Mouse (Mus musculus): ENCODE results near the gene Stard7. TPM values are rescaled to one million over a fixed set of nuclear protein-coding genes. Genes with fewer than 3 reads are reported as not detected.
"Not testable (repeated sequence)": the region's sequence is repeated elsewhere in the genome, so short reads cannot be mapped to it uniquely, and the experiment has no call there.

Gene Stard7
- polyA plus RNA-seq, 1 experiment from 2014 or later, result 72.7 TPM

- Histone ChIP-seq H3K4me1 (ENCODE audit: control insufficient read depth, insufficient read depth, low read length) (no peaks in the 10 kb centered on the region), H3K9me3 (ENCODE audit: control insufficient read depth, low read depth, low read length) (no peaks in the 10 kb centered on the region), H3K27me3 (ENCODE audit: control insufficient read depth, insufficient read depth, low read length) (no peaks in the 10 kb centered on the region), H3K36me3 (ENCODE audit: control insufficient read depth, insufficient read depth, low read length) (peaks cover 40% of the 10 kb centered on the region), H3K4me2 (replicated peaks; ENCODE audit: low read depth, low read length) (no peak overlapping the region), H3K9ac (replicated peaks; ENCODE audit: low read depth, low read length) (no peak overlapping the region), H3K27ac (ENCODE audit: low read length) (no peak overlapping the region), H3K4me3 (ENCODE audit: low read depth, low read length) (no peak overlapping the region)
- no peak for ATAC-seq (ENCODE audit: insufficient number of reproducible peaks, insufficient read depth, low FRiP score, low read depth)
- 92% methylated on average over 7 of the region's 7 CpGs for WGBS
Observed at GRCm38 (mm10) chr2:127297001-127297805, 27.2 kb downstream of the Stard7 start.

GRCm38 (mm10) chr2:127298056-127298455 lies 28.0 kb downstream of the Stard7 start:
- H3K4me2 ChIP-seq (replicated peaks; ENCODE audit: low read depth, low read length), result no peak overlapping the region
- no peaks in the 10 kb centered on the region for H3K27me3 ChIP-seq (ENCODE audit: control insufficient read depth, insufficient read depth, low read length)
- no peak for ATAC-seq (ENCODE audit: insufficient number of reproducible peaks, insufficient read depth, low FRiP score, low read depth)
- H3K36me3 ChIP-seq (ENCODE audit: control insufficient read depth, insufficient read depth, low read length), result peaks cover 37% of the 10 kb centered on the region
- 91% methylated on average over 1 of the region's 1 CpGs for WGBS
- H3K27ac ChIP-seq (ENCODE audit: low read length), result no peak overlapping the region
- no peak overlapping the region for H3K9ac ChIP-seq (replicated peaks; ENCODE audit: low read depth, low read length)
- no peak overlapping the region for H3K4me3 ChIP-seq (ENCODE audit: low read depth, low read length)
- no peaks in the 10 kb centered on the region for H3K4me1 ChIP-seq (ENCODE audit: control insufficient read depth, insufficient read depth, low read length)
- no peaks in the 10 kb centered on the region for H3K9me3 ChIP-seq (ENCODE audit: control insufficient read depth, low read depth, low read length)

GRCm38 (mm10) chr2:127300701-127301100 lies 30.7 kb downstream of the Stard7 start:
- Histone ChIP-seq H3K9me3 (ENCODE audit: control insufficient read depth, low read depth, low read length) (no peaks in the 10 kb centered on the region), H3K9ac (replicated peaks; ENCODE audit: low read depth, low read length) (no peak overlapping the region), H3K27ac (ENCODE audit: low read length) (no peak overlapping the region), H3K36me3 (ENCODE audit: control insufficient read depth, insufficient read depth, low read length) (peaks cover 23% of the 10 kb centered on the region), H3K4me1 (ENCODE audit: control insufficient read depth, insufficient read depth, low read length) (no peaks in the 10 kb centered on the region), H3K27me3 (ENCODE audit: control insufficient read depth, insufficient read depth, low read length) (no peaks in the 10 kb centered on the region), H3K4me2 (replicated peaks; ENCODE audit: low read depth, low read length) (no peak overlapping the region), H3K4me3 (ENCODE audit: low read depth, low read length) (no peak overlapping the region)
- WGBS, result 77% methylated on average over 3 of the region's 3 CpGs
- no peak for ATAC-seq (ENCODE audit: insufficient number of reproducible peaks, insufficient read depth, low FRiP score, low read depth)

- H3K27me3 ChIP-seq (ENCODE audit: control insufficient read depth, insufficient read depth, low read length), result no peaks in the 10 kb centered on the region
- ATAC-seq (ENCODE audit: insufficient number of reproducible peaks, insufficient read depth, low FRiP score, low read depth), result no peak
- peaks cover 17% of the 10 kb centered on the region for H3K36me3 ChIP-seq (ENCODE audit: control insufficient read depth, insufficient read depth, low read length)
- no peaks in the 10 kb centered on the region for H3K9me3 ChIP-seq (ENCODE audit: control insufficient read depth, low read depth, low read length)
- no peak overlapping the region for H3K4me2 ChIP-seq (replicated peaks; ENCODE audit: low read depth, low read length)
- no peak overlapping the region for H3K4me3 ChIP-seq (ENCODE audit: low read depth, low read length)
- H3K4me1 ChIP-seq (ENCODE audit: control insufficient read depth, insufficient read depth, low read length), result no peaks in the 10 kb centered on the region
- no peak overlapping the region for H3K27ac ChIP-seq (ENCODE audit: low read length)
- H3K9ac ChIP-seq (replicated peaks; ENCODE audit: low read depth, low read length), result no peak overlapping the region
- 91% methylated on average over 3 of the region's 3 CpGs for WGBS
Observed at GRCm38 (mm10) chr2:127301883-127302282, 31.9 kb downstream of the Stard7 start.

- H3K9me3 ChIP-seq (ENCODE audit: control insufficient read depth, low read depth, low read length); H3K27me3 ChIP-seq (ENCODE audit: control insufficient read depth, insufficient read depth, low read length); H3K4me3 ChIP-seq (ENCODE audit: low read depth, low read length); H3K27ac ChIP-seq (ENCODE audit: low read length); H3K4me1 ChIP-seq (ENCODE audit: control insufficient read depth, insufficient read depth, low read length); H3K36me3 ChIP-seq (ENCODE audit: control insufficient read depth, insufficient read depth, low read length); ATAC-seq (ENCODE audit: insufficient number of reproducible peaks, insufficient read depth, low FRiP score, low read depth); H3K9ac ChIP-seq (replicated peaks; ENCODE audit: low read depth, low read length); H3K4me2 ChIP-seq (replicated peaks; ENCODE audit: low read depth, low read length): not testable (repeated sequence)
- 94% methylated on average over 4 of the region's 4 CpGs for WGBS
Observed at GRCm38 (mm10) chr2:127304192-127304591, 34.2 kb downstream of the Stard7 start.

GRCm38 (mm10) chr2:127304609-127305210 lies 34.7 kb downstream of the Stard7 start:
- no peak for ATAC-seq (ENCODE audit: insufficient number of reproducible peaks, insufficient read depth, low FRiP score, low read depth)
- H3K9me3 ChIP-seq (ENCODE audit: control insufficient read depth, low read depth, low read length), result no peaks in the 10 kb centered on the region
- no peak overlapping the region for H3K27ac ChIP-seq (ENCODE audit: low read length)
- H3K4me1 ChIP-seq (ENCODE audit: control insufficient read depth, insufficient read depth, low read length), result no peaks in the 10 kb centered on the region
- no peak overlapping the region for H3K9ac ChIP-seq (replicated peaks; ENCODE audit: low read depth, low read length)
- no peak overlapping the region for H3K4me3 ChIP-seq (ENCODE audit: low read depth, low read length)
- H3K4me2 ChIP-seq (replicated peaks; ENCODE audit: low read depth, low read length), result no peak overlapping the region
- 84% methylated on average over 3 of the region's 3 CpGs for WGBS
- no peaks in the 10 kb centered on the region for H3K27me3 ChIP-seq (ENCODE audit: control insufficient read depth, insufficient read depth, low read length)
- no peaks in the 10 kb centered on the region; the same call in 1 of the 2 replicates for H3K36me3 ChIP-seq (ENCODE audit: control insufficient read depth, insufficient read depth, low read length)

- Histone ChIP-seq H3K36me3 (ENCODE audit: control insufficient read depth, insufficient read depth, low read length) (no peaks in the 10 kb centered on the region), H3K4me1 (ENCODE audit: control insufficient read depth, insufficient read depth, low read length) (no peaks in the 10 kb centered on the region), H3K27ac (ENCODE audit: low read length) (no peak overlapping the region), H3K9ac (replicated peaks; ENCODE audit: low read depth, low read length) (no peak overlapping the region), H3K9me3 (ENCODE audit: control insufficient read depth, low read depth, low read length) (no peaks in the 10 kb centered on the region), H3K4me2 (replicated peaks; ENCODE audit: low read depth, low read length) (no peak overlapping the region), H3K4me3 (ENCODE audit: low read depth, low read length) (no peak overlapping the region), H3K27me3 (ENCODE audit: control insufficient read depth, insufficient read depth, low read length) (no peaks in the 10 kb centered on the region)
- ATAC-seq (ENCODE audit: insufficient number of reproducible peaks, insufficient read depth, low FRiP score, low read depth), result no peak
Observed at GRCm38 (mm10) chr2:127306123-127306522, 36.1 kb downstream of the Stard7 start.

GRCm38 (mm10) chr2:127307179-127307578 lies 37.2 kb downstream of the Stard7 start:
- H3K27ac ChIP-seq (ENCODE audit: low read length), result no peak overlapping the region
- 43% methylated on average over 3 of the region's 3 CpGs for WGBS
- no peak overlapping the region for H3K4me3 ChIP-seq (ENCODE audit: low read depth, low read length)
- H3K27me3 ChIP-seq (ENCODE audit: control insufficient read depth, insufficient read depth, low read length), result no peaks in the 10 kb centered on the region
- H3K36me3 ChIP-seq (ENCODE audit: control insufficient read depth, insufficient read depth, low read length), result no peaks in the 10 kb centered on the region
- H3K9me3 ChIP-seq (ENCODE audit: control insufficient read depth, low read depth, low read length), result no peaks in the 10 kb centered on the region
- H3K4me1 ChIP-seq (ENCODE audit: control insufficient read depth, insufficient read depth, low read length), result no peaks in the 10 kb centered on the region
- ATAC-seq (ENCODE audit: insufficient number of reproducible peaks, insufficient read depth, low FRiP score, low read depth), result no peak
- H3K4me2 ChIP-seq (replicated peaks; ENCODE audit: low read depth, low read length), result no peak overlapping the region
- H3K9ac ChIP-seq (replicated peaks; ENCODE audit: low read depth, low read length), result no peak overlapping the region

Measured in stomach, embryonic 14.5 days (tissue).